Mouse (Mus musculus) E14TG2a.4 (cell line): Measurements from ENCODE around the gene Lasp1.

Experiments
- CTCF ChIP-seq: conservative IDR thresholded peaks from 2 replicates; pipeline ENCODE4 v1.5.1; 2014; ENCODE audit warnings: low read length
- NANOG ChIP-seq: IDR thresholded peaks from 2 replicates; pipeline ENCODE4 v1.6.1; 2014; ENCODE audit warnings: borderline replicate concordance, low read length, mixed read lengths

GRCm38 (mm10) chr11:97867591-97867990 is 68.8 kb downstream of the Lasp1 start:
- TF ChIP-seq CTCF (no peak), NANOG (no peak)
